In genomic region chr9:35267146-35267975, GRCm38 (mm10) we compare ENCODE assay signal across 8 mouse cellular contexts. TPM values are rescaled to one million over a fixed set of nuclear protein-coding genes. Genes with fewer than 3 reads are reported as not detected.
DNase-seq lines count a peak whose midpoint lies in the region; ATAC-seq lines count a peak whose summit lies in the region.

Gene Fam118b, minus strand, starts transcription at chr9:35267805.
Gene Rpusd4, plus strand, starts transcription at chr9:35267865.

- whole genome bisulfite sequencing in hindbrain, embryonic 16.5 days, result under 1% methylated on average over 59 of the region's 62 CpGs
- under 1% methylated on average over 52 of the region's 62 CpGs for WGBS in macrophage (ENCODE audit: missing documents)

- H3K4me3 ChIP-seq in hindbrain, embryonic 16.5 days (ENCODE audit: low read length), result peak within 1 kb of the TSS; percentile 91
- peak within 1 kb of the TSS; percentile 96 for H3K4me3 ChIP-seq in macrophage (ENCODE audit: inconsistent target)

- H3K4me1 ChIP-seq in hindbrain, embryonic 16.5 days (ENCODE audit: control insufficient read depth, insufficient read depth, low read depth, low read length), result peaks cover 14% of the 10 kb centered on the region

- peak; percentile 96 for ATAC-seq in hindbrain, embryonic 16.5 days

- peak; percentile 93 for DNase-seq in R1 (ENCODE audit: low read depth, low spot score)
- DNase-seq in cerebellum, postnatal 25 days, result peak; percentile 95 to 97
- DNase-seq in frontal cortex, postnatal 36 days (ENCODE audit: low spot score in 2 of 2), result peak; percentile 94
- peak; percentile 93 to 94 for DNase-seq in left cerebral cortex, adult 18-20 months (ENCODE audit: low spot score in 2 of 2)
- peak; percentile 94 for DNase-seq in right cerebral cortex, adult 18-20 months
- peak; percentile 64 for DNase-seq in urinary bladder, postnatal 10 days (ENCODE audit: low spot score)

- peak within 1 kb of the TSS; percentile 83 for H3K9ac ChIP-seq in hindbrain, embryonic 16.5 days (ENCODE audit: low read depth, low read length)

- no peaks in the 10 kb centered on the region for H3K27me3 ChIP-seq in hindbrain, embryonic 16.5 days (replicated peaks; ENCODE audit: control insufficient read depth, insufficient read depth, low read length)

- H3K36me3 ChIP-seq in hindbrain, embryonic 16.5 days (ENCODE audit: control insufficient read depth, insufficient read depth, low read length), result no peaks in the 10 kb centered on the region
- H3K36me3 ChIP-seq in macrophage (ENCODE audit: inconsistent target), result peaks cover 7% of the 10 kb centered on the region

- H3K4me2 ChIP-seq in hindbrain, embryonic 16.5 days (ENCODE audit: low read length), result peak within 1 kb of the TSS; percentile 84

- peaks cover 50% of the 10 kb centered on the region for H3K79me2 ChIP-seq in macrophage (ENCODE audit: inconsistent target)

- no peaks in the 10 kb centered on the region for H3K9me3 ChIP-seq in hindbrain, embryonic 16.5 days (ENCODE audit: control insufficient read depth, low read length)

- H3K27ac ChIP-seq in hindbrain, embryonic 16.5 days (ENCODE audit: low read depth, low read length), result peak within 1 kb of the TSS; percentile 87
- peak within 1 kb of the TSS; percentile 66 for H3K27ac ChIP-seq in macrophage

RNA-seq across cellular contexts. Expression of gene Fam118b, which starts in this region (rescaled TPM):
- polyA plus RNA-seq in hindbrain, embryonic 16.5 days (2015; fragmentation: Nextera tagmentation; extraction: Ambion mirVana), result 46.6 and 48.5 TPM in 2 replicates
- 10 to 100 TPM; 20.3 to 25.2 TPM for total RNA-seq in left cerebral cortex, adult 18-20 months (2021)
- total RNA-seq in macrophage (2018; cell fraction: chromatin; rRNA removed), result 10 to 100 TPM; 20.3 to 80.2 (median 36.9) TPM
- total RNA-seq in macrophage (2018; cell fraction: cytosol; rRNA removed), result 10 to 100 TPM in 20 of 26 experiments, 1 to 10 TPM in 6; 8.4 to 22.1 (median 11.8) TPM
- total RNA-seq in macrophage (2018; cell fraction: nucleus; rRNA removed), result 10 to 100 TPM; 13.4 to 67.4 (median 23.6) TPM
- 11.8 to 21.7 TPM (median 12.3 TPM) in 3 replicates for polyA plus RNA-seq in macrophage (2018)

RNA-seq across cellular contexts. Expression of gene Rpusd4, which starts in this region (rescaled TPM):
- polyA plus RNA-seq in hindbrain, embryonic 16.5 days (2015; fragmentation: Nextera tagmentation; extraction: Ambion mirVana), result 17.6 and 20.0 TPM in 2 replicates
- 10 to 100 TPM in 1 of 2 experiments, 1 to 10 TPM in 1; 9.8 to 10.8 TPM for total RNA-seq in left cerebral cortex, adult 18-20 months (2021)
- 10 to 100 TPM in 22 of 26 experiments, 1 to 10 TPM in 4; 5.4 to 40.5 (median 20.1) TPM for total RNA-seq in macrophage (2018; cell fraction: chromatin; rRNA removed)
- 10 to 100 TPM in 20 of 26 experiments, 1 to 10 TPM in 6; 6.5 to 17.1 (median 13.1) TPM for total RNA-seq in macrophage (2018; cell fraction: cytosol; rRNA removed)
- 10 to 100 TPM in 22 of 26 experiments, 1 to 10 TPM in 4; 7.2 to 26.9 (median 13.4) TPM for total RNA-seq in macrophage (2018; cell fraction: nucleus; rRNA removed)
- 9.9 to 17.8 TPM (median 16.3 TPM) in 3 replicates for polyA plus RNA-seq in macrophage (2018)

Comparison
In these comparisons a context has a peak if more than half of its experiments do, and no peak if none do; other contexts are left out.
1. Peak in every context shown above with its lines: DNase-seq, ATAC-seq, H3K4me3 ChIP-seq and H3K27ac ChIP-seq.